Mouse (Mus musculus) heart, embryonic 10.5 days (tissue): Measurements from ENCODE around the gene Tssk3. TPM values are rescaled to one million over a fixed set of nuclear protein-coding genes. Genes with fewer than 3 reads are reported as not detected.
"Not testable (repeated sequence)": the region's sequence is repeated elsewhere in the genome, so short reads cannot be mapped to it uniquely, and the experiment has no call there.

Experiments used
- DNase-seq: peaks from one replicate; pipeline ENCODE4 v3.0.0-alpha.2; 2017; ENCODE audit warnings: low spot score
- H3K27ac ChIP-seq: fragments of 300-500 bp; sonication (generic); 2 replicates; pipeline ENCODE4 v1.5.1; 2016; ENCODE audit warnings: mild to moderate bottlenecking
- H3K27me3 ChIP-seq: fragments of 300-500 bp; sonication (generic); 2 replicates; pipeline ENCODE4 v1.6.1; 2016; ENCODE audit warnings: mild to moderate bottlenecking; ENCODE audit not compliant: poor library complexity, insufficient read depth, severe bottlenecking
- H3K36me3 ChIP-seq: fragments of 300-500 bp; sonication (generic); 2 replicates; pipeline ENCODE4 v1.6.1; 2016; ENCODE audit warnings: mild to moderate bottlenecking, moderate library complexity
- H3K4me1 ChIP-seq: fragments of 300-500 bp; sonication (generic); 2 replicates; pipeline ENCODE4 v1.6.1; 2016; ENCODE audit warnings: mild to moderate bottlenecking
- H3K4me3 ChIP-seq: fragments of 300-500 bp; sonication (generic); 2 replicates; pipeline ENCODE4 v1.5.1; 2016; ENCODE audit warnings: mild to moderate bottlenecking, moderate library complexity
- H3K9me3 ChIP-seq: fragments of 300-500 bp; sonication (generic); 2 replicates; pipeline ENCODE4 v1.6.1; 2016; ENCODE audit warnings: mild to moderate bottlenecking, moderate library complexity
- WGBS: fragments of 180-500 bp; shearing (Covaris S2); methylation state at CpG from one replicate; pipeline ENCODE4 v1.1.7; 2016; 5-methylcytosine and 5-hydroxymethylcytosine counted together
- polyA plus RNA-seq: library from polyadenylated mRNA; unstranded; fragments of >200 nt; fragmentation: Nextera tagmentation; extraction: Ambion mirVana; gene quantifications from 2 replicates; pipeline ENCODE4 v1.2.1, GENCODE M21; 2016

The Tssk3 gene
- not detected in 2 replicates for polyA plus RNA-seq

- Histone ChIP-seq H3K4me3 (peak within 1 kb of the TSS; percentile 62), H3K9me3 (no peaks in the 10 kb centered on the region), H3K27me3 (peaks cover 42% of the 10 kb centered on the region), H3K36me3 (peaks cover 35% of the 10 kb centered on the region), H3K4me1 (peaks cover 20% of the 10 kb centered on the region), H3K27ac (peak within 1 kb of the TSS; percentile 36; the same call in 1 of the 2 replicates)
- WGBS = 4% methylated on average over 70 of the region's 70 CpGs
- DNase-seq = no peak
These were observed at the start of gene Tssk3, which contains the start of gene Fam229a for GRCm38 (mm10) chr4:129490972-129491880. Gene Tssk3, minus strand, starts transcription at chr4:129491022. Gene Fam229a, plus strand, starts transcription at chr4:129491190.

- 87% methylated on average over 6 of the region's 6 CpGs for WGBS
- Histone ChIP-seq H3K9me3 (no peaks in the 10 kb centered on the region), H3K36me3 (peaks cover 55% of the 10 kb centered on the region), H3K4me1 (peaks cover 14% of the 10 kb centered on the region), H3K4me3 (peak overlapping the region; percentile 8; the same call in 1 of the 2 replicates), H3K27me3 (no peaks in the 10 kb centered on the region), H3K27ac (no peak overlapping the region)
- no peak for DNase-seq
These were observed 49.2 kb upstream of the Tssk3 start for GRCm38 (mm10) chr4:129540012-129540411.

GRCm38 (mm10) chr4:129528901-129529300, 38.1 kb upstream of the Tssk3 start:
- not testable (repeated sequence) for H3K9me3 ChIP-seq, H3K27me3 ChIP-seq, H3K4me1 ChIP-seq, H3K27ac ChIP-seq, DNase-seq, H3K4me3 ChIP-seq
- WGBS = 87% methylated on average over 6 of the region's 6 CpGs
- H3K36me3 ChIP-seq = peaks cover 88% of the 10 kb centered on the region

GRCm38 (mm10) chr4:129525889-129526288, 35.1 kb upstream of the Tssk3 start:
- Histone ChIP-seq H3K9me3 (no peaks in the 10 kb centered on the region), H3K4me3 (no peak overlapping the region), H3K36me3 (peaks cover 93% of the 10 kb centered on the region), H3K27ac (no peak overlapping the region), H3K4me1 (no peaks in the 10 kb centered on the region; the same call in 1 of the 2 replicates), H3K27me3 (no peaks in the 10 kb centered on the region)
- DNase-seq = no peak
- WGBS = 87% methylated on average over 3 of the region's 3 CpGs

GRCm38 (mm10) chr4:129525338-129525737, 34.5 kb upstream of the Tssk3 start:
- Histone ChIP-seq H3K4me3 (no peak overlapping the region), H3K4me1 (no peaks in the 10 kb centered on the region; the same call in 1 of the 2 replicates), H3K27ac (no peak overlapping the region), H3K9me3 (no peaks in the 10 kb centered on the region), H3K27me3 (no peaks in the 10 kb centered on the region), H3K36me3 (peaks cover 94% of the 10 kb centered on the region)
- DNase-seq = no peak
- WGBS = 80% methylated on average over 5 of the region's 5 CpGs

- H3K9me3 ChIP-seq = no peaks in the 10 kb centered on the region
- no peak overlapping the region for H3K27ac ChIP-seq
- no peaks in the 10 kb centered on the region for H3K27me3 ChIP-seq
- peaks cover 11% of the 10 kb centered on the region for H3K4me1 ChIP-seq
- peaks cover 87% of the 10 kb centered on the region for H3K36me3 ChIP-seq
- no peak for DNase-seq
- WGBS = 79% methylated on average over 8 of the region's 8 CpGs
- no peak overlapping the region for H3K4me3 ChIP-seq
These were observed 27.7 kb upstream of the Tssk3 start for GRCm38 (mm10) chr4:129518519-129518918.

GRCm38 (mm10) chr4:129516925-129517324, 26.1 kb upstream of the Tssk3 start:
- peaks cover 71% of the 10 kb centered on the region for H3K36me3 ChIP-seq
- peaks cover 25% of the 10 kb centered on the region for H3K4me1 ChIP-seq
- no peak overlapping the region for H3K27ac ChIP-seq
- H3K9me3 ChIP-seq = no peaks in the 10 kb centered on the region
- no peak overlapping the region for H3K4me3 ChIP-seq
- WGBS = 50% methylated on average over 2 of the region's 2 CpGs
- DNase-seq = no peak
- H3K27me3 ChIP-seq = no peaks in the 10 kb centered on the region

- H3K27ac ChIP-seq = peak overlapping the region; percentile 100
- WGBS = 0% methylated on average over 34 of the region's 35 CpGs
- H3K4me1 ChIP-seq = peaks cover 33% of the 10 kb centered on the region
- no peaks in the 10 kb centered on the region for H3K9me3 ChIP-seq
- H3K4me3 ChIP-seq = peak overlapping the region; percentile 99
- DNase-seq = no peak
- peaks cover 46% of the 10 kb centered on the region for H3K36me3 ChIP-seq
- H3K27me3 ChIP-seq = no peaks in the 10 kb centered on the region
These were observed 23.6 kb upstream of the Tssk3 start for GRCm38 (mm10) chr4:129514300-129514898.

GRCm38 (mm10) chr4:129513891-129514290, 23.1 kb upstream of the Tssk3 start:
- Histone ChIP-seq H3K27ac (peak overlapping the region; percentile 100), H3K27me3 (no peaks in the 10 kb centered on the region), H3K36me3 (peaks cover 43% of the 10 kb centered on the region), H3K4me1 (peaks cover 35% of the 10 kb centered on the region), H3K9me3 (no peaks in the 10 kb centered on the region), H3K4me3 (peak overlapping the region; percentile 99)
- no peak for DNase-seq
- 1% methylated on average over 47 of the region's 57 CpGs for WGBS

- peaks cover 41% of the 10 kb centered on the region for H3K4me1 ChIP-seq
- no peaks in the 10 kb centered on the region for H3K27me3 ChIP-seq
- peak; percentile 93 for DNase-seq
- peak within 1 kb of the TSS; percentile 100 for H3K27ac ChIP-seq
- H3K9me3 ChIP-seq = no peaks in the 10 kb centered on the region
- 6% methylated on average over 47 of the region's 47 CpGs for WGBS
- H3K4me3 ChIP-seq = peak within 1 kb of the TSS; percentile 99
- H3K36me3 ChIP-seq = peaks cover 36% of the 10 kb centered on the region
These were observed 22.4 kb upstream of the Tssk3 start, which contains the start of gene Marcksl1 for GRCm38 (mm10) chr4:129513086-129513767. Gene Marcksl1, plus strand, starts transcription at chr4:129513581.

- peak overlapping the region; percentile 24; the same call in 1 of the 2 replicates for H3K4me3 ChIP-seq
These were observed 20.7 kb upstream of the Tssk3 start for GRCm38 (mm10) chr4:129511413-129512096.

GRCm38 (mm10) chr4:129510723-129511412, 20.0 kb upstream of the Tssk3 start:
- Histone ChIP-seq H3K36me3 (peaks cover 12% of the 10 kb centered on the region), H3K27me3 (no peaks in the 10 kb centered on the region), H3K4me1 (peaks cover 48% of the 10 kb centered on the region), H3K27ac (peak overlapping the region; percentile 42), H3K9me3 (no peaks in the 10 kb centered on the region), H3K4me3 (no peak overlapping the region)
- DNase-seq = no peak
- 57% methylated on average over 6 of the region's 6 CpGs for WGBS

More at GRCm38 (mm10) chr4:129511413-129512096, 20.7 kb upstream of the Tssk3 start:
- H3K36me3 ChIP-seq = peaks cover 19% of the 10 kb centered on the region
- peaks cover 48% of the 10 kb centered on the region for H3K4me1 ChIP-seq
- H3K27me3 ChIP-seq = no peaks in the 10 kb centered on the region
- H3K9me3 ChIP-seq = no peaks in the 10 kb centered on the region
- H3K27ac ChIP-seq = peak overlapping the region; percentile 42
- no peak for DNase-seq
- 52% methylated on average over 6 of the region's 6 CpGs for WGBS
